Mouse (Mus musculus) cortical plate, adult 2 months (tissue): ENCODE data around the gene Ppm1f.

ENCODE experiments used
- CTCF ChIP-seq: fragments of 200-500 bp; IDR thresholded peaks from 2 replicates; pipeline ENCODE4 v1.5.1; 2011; ENCODE audit warnings: mild to moderate bottlenecking, control low read depth, low read length; ENCODE audit not compliant: insufficient read depth; ENCODE audit errors: extremely low read depth
- POLR2A ChIP-seq: fragments of 200-500 bp; IDR thresholded peaks from 2 replicates; pipeline ENCODE4 v1.6.1; 2011; ENCODE audit warnings: mild to moderate bottlenecking, low read length, control low read depth; ENCODE audit not compliant: insufficient read depth; ENCODE audit errors: extremely low read depth

- TF ChIP-seq CTCF (peak; percentile 38; the same call in 1 of the 2 replicates), POLR2A (no peak)
These were observed 41.4 kb upstream of the Ppm1f start for GRCm38 (mm10) chr16:16854836-16855235.
